Mouse (Mus musculus) frontal cortex, postnatal 25 days (tissue): Measurements from ENCODE around the gene Prune2.

ENCODE experiments used
- DNase-seq, 2 experiments: peaks; one replicate each; pipeline ENCODE4 v3.0.0; 2022; ENCODE audit warnings: low spot score in 2 of 2

Gene Prune2

GRCm38 (mm10) chr19:17006220-17006907 lies 50.4 kb downstream of the Prune2 start:
- DNase-seq, result no peak

GRCm38 (mm10) chr19:17011261-17011995 lies 55.5 kb downstream of the Prune2 start:
- DNase-seq, result no peak

- DNase-seq, result no peak
Observed at GRCm38 (mm10) chr19:17013085-17013484, 57.2 kb downstream of the Prune2 start.

GRCm38 (mm10) chr19:17014337-17015124 lies 58.6 kb downstream of the Prune2 start:
- DNase-seq, result no peak

GRCm38 (mm10) chr19:17024748-17025147 lies 68.8 kb downstream of the Prune2 start:
- DNase-seq, result no peak

GRCm38 (mm10) chr19:17030276-17030675 lies 74.4 kb downstream of the Prune2 start:
- peak; percentile 48 to 64 for DNase-seq

- DNase-seq, result no peak
Observed at GRCm38 (mm10) chr19:17032314-17032713, 76.4 kb downstream of the Prune2 start.

GRCm38 (mm10) chr19:17046961-17047360 lies 91.0 kb downstream of the Prune2 start:
- no peak for DNase-seq

GRCm38 (mm10) chr19:17055892-17056291 lies 100.0 kb downstream of the Prune2 start:
- DNase-seq, result no peak

- no peak for DNase-seq
Observed at GRCm38 (mm10) chr19:17060106-17060505, 104.2 kb downstream of the Prune2 start.

- DNase-seq, result no peak
Observed at GRCm38 (mm10) chr19:17064421-17064820, 108.5 kb downstream of the Prune2 start.

GRCm38 (mm10) chr19:17069067-17069466 lies 113.1 kb downstream of the Prune2 start:
- DNase-seq, result no peak

GRCm38 (mm10) chr19:17071205-17071604 lies 115.3 kb downstream of the Prune2 start:
- DNase-seq, result no peak

GRCm38 (mm10) chr19:17072245-17072644 lies 116.3 kb downstream of the Prune2 start:
- no peak for DNase-seq

GRCm38 (mm10) chr19:17078643-17079316 lies 122.9 kb downstream of the Prune2 start:
- DNase-seq, result no peak

- no peak for DNase-seq
Observed at GRCm38 (mm10) chr19:17081382-17081781, 125.5 kb downstream of the Prune2 start.

- no peak for DNase-seq
Observed at GRCm38 (mm10) chr19:17094067-17094466, 138.1 kb downstream of the Prune2 start.

GRCm38 (mm10) chr19:17096338-17096737 lies 140.4 kb downstream of the Prune2 start:
- no peak for DNase-seq

GRCm38 (mm10) chr19:17097210-17097609 lies 141.3 kb downstream of the Prune2 start:
- DNase-seq, result no peak

- no peak for DNase-seq
Observed at GRCm38 (mm10) chr19:17108782-17109181, 152.9 kb downstream of the Prune2 start.

- DNase-seq, result peak; percentile 23 to 45
Observed at GRCm38 (mm10) chr19:17124034-17124735, 168.3 kb downstream of the Prune2 start.
